Comparison of ENCODE assay signal across 8 mouse cellular contexts in the genomic region with DNA sequence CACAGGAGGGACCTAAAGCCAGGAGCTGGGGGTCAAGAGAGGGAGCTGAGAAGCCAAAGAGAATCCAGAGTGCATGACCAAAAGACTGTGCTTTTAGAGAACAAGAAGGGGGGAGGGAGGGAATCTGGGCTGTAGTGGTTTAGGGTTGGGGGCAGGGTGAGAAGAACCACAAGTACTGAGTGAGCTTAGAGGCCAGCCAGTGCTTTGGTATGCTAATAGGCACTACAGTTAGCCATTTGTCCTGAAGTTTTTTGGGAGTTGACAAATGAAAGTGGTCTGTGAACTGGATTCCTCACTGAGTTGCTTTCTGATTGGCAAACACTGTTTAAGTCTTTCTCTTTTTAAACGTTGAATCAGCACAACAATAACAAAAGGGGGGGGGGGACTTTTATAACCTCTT.
DNase-seq lines count a peak whose midpoint lies in the region; ATAC-seq and TF ChIP-seq lines count a peak whose summit lies in the region.

No protein-coding gene starts in this region.

- H3K9me3 ChIP-seq in forebrain, embryonic 11.5 days (ENCODE audit: control insufficient read depth, low read length), result no peaks in the 10 kb centered on the region
- H3K9me3 ChIP-seq in lung, embryonic 14.5 days (ENCODE audit: low read depth, low read length), result no peaks in the 10 kb centered on the region
- H3K9me3 ChIP-seq in neural tube, embryonic 15.5 days (replicated peaks), result no peaks in the 10 kb centered on the region
- H3K9me3 ChIP-seq in heart, embryonic 11.5 days (replicated peaks; ENCODE audit: control insufficient read depth, low read length), result no peaks in the 10 kb centered on the region

- no peaks in the 10 kb centered on the region for H3K27me3 ChIP-seq in forebrain, embryonic 11.5 days (ENCODE audit: control insufficient read depth, insufficient read depth, low read length)
- no peaks in the 10 kb centered on the region for H3K27me3 ChIP-seq in lung, embryonic 14.5 days (ENCODE audit: insufficient read depth, low read length)
- H3K27me3 ChIP-seq in neural tube, embryonic 15.5 days (replicated peaks), result no peaks in the 10 kb centered on the region
- H3K27me3 ChIP-seq in heart, embryonic 11.5 days (ENCODE audit: control insufficient read depth, insufficient read depth, low read length), result no peaks in the 10 kb centered on the region

- no peak overlapping the region for H3K27ac ChIP-seq in left cerebral cortex, adult 2 months
- H3K27ac ChIP-seq in forebrain, embryonic 11.5 days (ENCODE audit: low read depth, low read length), result no peak overlapping the region
- H3K27ac ChIP-seq in lung, embryonic 14.5 days (ENCODE audit: low read depth), result peak overlapping the region; percentile 40; the same call in 1 of the 2 replicates
- H3K27ac ChIP-seq in neural tube, embryonic 15.5 days (replicated peaks), result no peak overlapping the region
- no peak overlapping the region for H3K27ac ChIP-seq in heart, embryonic 11.5 days (ENCODE audit: low read depth, low read length)

- no peak for TF ChIP-seq CTCF in left cerebral cortex, adult 2 months (IDR thresholded peaks at IDR 0.05)
- TF ChIP-seq CTCF in lung, embryonic 14.5 days (IDR thresholded peaks at IDR 0.05; ENCODE audit: low read depth), result no peak

- H3K4me3 ChIP-seq in left cerebral cortex, adult 2 months, result no peak overlapping the region
- no peak overlapping the region for H3K4me3 ChIP-seq in forebrain, embryonic 11.5 days (ENCODE audit: low read depth, low read length)
- no peak overlapping the region for H3K4me3 ChIP-seq in lung, embryonic 14.5 days (ENCODE audit: low read depth, low read length)
- no peak overlapping the region for H3K4me3 ChIP-seq in neural tube, embryonic 15.5 days (replicated peaks)
- H3K4me3 ChIP-seq in heart, embryonic 11.5 days (ENCODE audit: low read depth, low read length), result no peak overlapping the region

- H3K4me2 ChIP-seq in forebrain, embryonic 11.5 days (ENCODE audit: low read depth, low read length, severe bottlenecking), result no peak overlapping the region
- no peak overlapping the region for H3K4me2 ChIP-seq in lung, embryonic 14.5 days
- no peak overlapping the region for H3K4me2 ChIP-seq in neural tube, embryonic 15.5 days
- H3K4me2 ChIP-seq in heart, embryonic 11.5 days, result no peak overlapping the region

- WGBS in forebrain, embryonic 11.5 days, result 0% methylated on average over 1 of the region's 1 CpGs
- 5% methylated on average over 1 of the region's 1 CpGs for WGBS in lung, embryonic 14.5 days
- WGBS in neural tube, embryonic 15.5 days, result 0% methylated on average over 1 of the region's 1 CpGs
- WGBS in heart, embryonic 11.5 days (ENCODE audit: insufficient replicate concordance), result 0% methylated on average over 1 of the region's 1 CpGs

- no peaks in the 10 kb centered on the region for H3K36me3 ChIP-seq in forebrain, embryonic 11.5 days (ENCODE audit: control insufficient read depth, insufficient read depth, low read length)
- H3K36me3 ChIP-seq in lung, embryonic 14.5 days (ENCODE audit: insufficient read depth), result no peaks in the 10 kb centered on the region
- H3K36me3 ChIP-seq in neural tube, embryonic 15.5 days, result no peaks in the 10 kb centered on the region
- no peaks in the 10 kb centered on the region for H3K36me3 ChIP-seq in heart, embryonic 11.5 days (ENCODE audit: control insufficient read depth, insufficient read depth, low read length)

- H3K9ac ChIP-seq in forebrain, embryonic 11.5 days (ENCODE audit: low read length), result no peak overlapping the region
- H3K9ac ChIP-seq in lung, embryonic 14.5 days, result no peak overlapping the region
- H3K9ac ChIP-seq in neural tube, embryonic 15.5 days (replicated peaks), result no peak overlapping the region
- no peak overlapping the region for H3K9ac ChIP-seq in heart, embryonic 11.5 days (ENCODE audit: low read depth, low read length)

- peak; percentile 5 for DNase-seq in left cerebral cortex, postnatal 4 days
- no peak for DNase-seq in left cerebral cortex, adult 2 months (ENCODE audit: extremely low spot score in 1 of 2, low spot score in 2 of 2)
- peak; percentile 50 for DNase-seq in forebrain, embryonic 11.5 days (ENCODE audit: low spot score)
- DNase-seq in lung, embryonic 14.5 days, result peak; percentile 62
- DNase-seq in heart, postnatal 14 days, result no peak
- no peak for DNase-seq in spleen, postnatal 36 days (ENCODE audit: low spot score in 2 of 2)

- intact Hi-C loops in left cerebral cortex, postnatal 4 days (cut with DNase I), result no loop called here
- intact Hi-C loops in left cerebral cortex, adult 2 months (cut with DNase I), result no loop called here
- intact Hi-C loops in heart, postnatal 14 days (cut with DNase I), result no loop called here

- peak; percentile 89 for ATAC-seq in forebrain, embryonic 11.5 days (replicated peaks; ENCODE audit: low FRiP score)
- ATAC-seq in lung, embryonic 14.5 days (ENCODE audit: insufficient read depth), result peak; percentile 79
- peak; percentile 47; the same call in 1 of the 2 replicates for ATAC-seq in neural tube, embryonic 15.5 days (ENCODE audit: low FRiP score)
- no peak for ATAC-seq in heart, embryonic 11.5 days (replicated peaks; ENCODE audit: insufficient number of reproducible peaks, low FRiP score, low TSS enrichment)

- no peaks in the 10 kb centered on the region for H3K4me1 ChIP-seq in forebrain, embryonic 11.5 days (replicated peaks; ENCODE audit: control insufficient read depth, insufficient read depth, low read length)
- H3K4me1 ChIP-seq in lung, embryonic 14.5 days (ENCODE audit: insufficient read depth), result peaks cover 18% of the 10 kb centered on the region
- H3K4me1 ChIP-seq in neural tube, embryonic 15.5 days, result no peaks in the 10 kb centered on the region
- no peaks in the 10 kb centered on the region for H3K4me1 ChIP-seq in heart, embryonic 11.5 days (ENCODE audit: control insufficient read depth, insufficient read depth, low read length)

Comparison
In these comparisons a context has a peak if more than half of its experiments do, and no peak if none do; other contexts are left out.
1. DNase-seq: peak in left cerebral cortex, postnatal 4 days (single experiment), forebrain, embryonic 11.5 days (single experiment) and lung, embryonic 14.5 days (single experiment); none in left cerebral cortex, adult 2 months (0 of 2), heart, postnatal 14 days (0 of 2) and spleen, postnatal 36 days (0 of 2).